11 mouse cellular contexts compared by ENCODE assay signal in the genomic region with DNA sequence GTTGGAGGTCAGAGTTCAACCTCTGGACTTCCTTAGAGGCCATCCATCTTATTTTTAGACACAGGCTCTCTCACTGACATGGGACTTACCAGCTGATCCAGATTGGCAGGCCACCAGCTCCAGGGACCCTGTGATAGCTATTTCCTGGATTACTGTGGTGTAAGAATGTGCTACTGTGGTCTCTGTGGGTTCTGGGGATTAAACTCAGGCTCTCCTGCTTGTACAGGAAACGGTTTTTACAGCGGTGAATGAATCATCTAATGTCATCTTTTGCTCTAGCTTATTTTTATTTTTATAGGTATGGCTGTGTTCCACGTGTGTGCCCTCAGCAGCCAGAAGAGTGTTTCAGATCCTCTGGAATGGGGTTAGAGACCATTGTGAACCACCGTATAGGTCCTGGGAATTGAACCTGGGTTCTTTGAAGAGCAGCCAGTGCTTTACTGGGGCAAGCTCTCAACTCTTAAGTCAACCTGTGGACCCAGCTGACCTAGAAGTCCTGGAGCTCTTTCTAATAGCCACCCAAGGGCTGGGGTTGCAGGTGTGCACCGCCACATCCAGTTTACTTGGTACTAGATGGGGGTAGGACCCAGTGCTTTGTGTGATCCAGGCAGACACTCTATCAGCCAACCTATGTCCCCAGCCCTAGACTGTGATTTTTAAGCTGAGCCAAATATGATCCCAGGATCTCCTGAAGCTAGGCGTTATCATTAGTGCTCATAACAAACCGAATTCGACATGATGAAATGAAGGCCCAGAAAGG.
DNase-seq lines count a peak whose midpoint lies in the region; ATAC-seq and TF ChIP-seq lines count a peak whose summit lies in the region.
"Had no signal": no experiment of that assay in that cellular context is flagged by ENCODE, and none has a peak within 500 bp of the region (broad histone marks: within the 10 kb centered on the region; RNA-seq: fewer than 3 reads in every experiment).

No protein-coding gene starts in this region.

- no peak for DNase-seq in embryonic facial prominence, embryonic 10.5 days (ENCODE audit: low spot score)
- DNase-seq in 416B (ENCODE audit: low read depth): peak; percentile 95
- no peak for DNase-seq in thymus, adult 2 months
- no peak for DNase-seq in cerebellum, adult 11 months
- no peak for DNase-seq in urinary bladder, postnatal 10 days (ENCODE audit: low spot score)
- DNase-seq: cerebellum, adult 9-10 months had no signal

- ATAC-seq in embryonic facial prominence, embryonic 12.5 days (ENCODE audit: insufficient number of reproducible peaks, insufficient read depth, low FRiP score, low TSS enrichment): no peak
- ATAC-seq in heart, embryonic 16.5 days (replicated peaks; ENCODE audit: extremely low read depth, insufficient read depth, low FRiP score): no peak
- ATAC-seq in limb, embryonic 15.5 days (ENCODE audit: insufficient number of reproducible peaks, low FRiP score, low TSS enrichment, low read depth): no peak

- no peaks in the 10 kb centered on the region for H3K9me3 ChIP-seq in embryonic facial prominence, embryonic 12.5 days
- no peaks in the 10 kb centered on the region for H3K9me3 ChIP-seq in embryonic facial prominence, embryonic 10.5 days
- H3K9me3 ChIP-seq in heart, embryonic 16.5 days (replicated peaks; ENCODE audit: control insufficient read depth, low read length): no peaks in the 10 kb centered on the region
- no peaks in the 10 kb centered on the region for H3K9me3 ChIP-seq in limb, embryonic 15.5 days

- H3K4me2 ChIP-seq in embryonic facial prominence, embryonic 12.5 days (replicated peaks): no peak overlapping the region
- H3K4me2 ChIP-seq in heart, embryonic 16.5 days (ENCODE audit: low read depth, low read length): peak overlapping the region; percentile 46
- no peak overlapping the region for H3K4me2 ChIP-seq in limb, embryonic 15.5 days

- H3K4me3 ChIP-seq in embryonic facial prominence, embryonic 12.5 days: no peak overlapping the region
- H3K4me3 ChIP-seq in embryonic facial prominence, embryonic 10.5 days: no peak overlapping the region
- H3K4me3 ChIP-seq in heart, embryonic 16.5 days (ENCODE audit: low read length): no peak overlapping the region
- no peak overlapping the region for H3K4me3 ChIP-seq in limb, embryonic 15.5 days
- H3K4me3 ChIP-seq in thymus, adult 2 months (ENCODE audit: control insufficient read depth, insufficient read depth, low read length): no peak overlapping the region

- H3K27me3 ChIP-seq in embryonic facial prominence, embryonic 12.5 days: no peaks in the 10 kb centered on the region
- no peaks in the 10 kb centered on the region for H3K27me3 ChIP-seq in embryonic facial prominence, embryonic 10.5 days (replicated peaks; ENCODE audit: low read depth, poor library complexity, severe bottlenecking)
- no peaks in the 10 kb centered on the region for H3K27me3 ChIP-seq in heart, embryonic 16.5 days (ENCODE audit: control insufficient read depth, insufficient read depth, low read length)
- H3K27me3 ChIP-seq in limb, embryonic 15.5 days: no peaks in the 10 kb centered on the region
- no peaks in the 10 kb centered on the region for H3K27me3 ChIP-seq in thymus, adult 2 months (ENCODE audit: control insufficient read depth, insufficient read depth, low read length)
- H3K27me3 ChIP-seq: CH12.LX had no signal

- TF ChIP-seq POLR2A in thymus, adult 2 months (IDR thresholded peaks at IDR 0.05; ENCODE audit: control insufficient read depth, extremely low read depth, insufficient read depth, low read length, poor library complexity): no peak

- no peak for TF ChIP-seq CTCF in thymus, adult 2 months (IDR thresholded peaks at IDR 0.05; ENCODE audit: borderline replicate concordance, control insufficient read depth, extremely low read depth, insufficient read depth, low read length, poor library complexity)

- H3K27ac ChIP-seq in embryonic facial prominence, embryonic 12.5 days: peak overlapping the region; percentile 65; the same call in 1 of the 2 replicates
- H3K27ac ChIP-seq in embryonic facial prominence, embryonic 10.5 days (replicated peaks): no peak overlapping the region
- peak overlapping the region; percentile 89 for H3K27ac ChIP-seq in heart, embryonic 16.5 days (ENCODE audit: low read length)
- H3K27ac ChIP-seq in limb, embryonic 15.5 days: peak overlapping the region; percentile 63
- no peak overlapping the region for H3K27ac ChIP-seq in thymus, adult 2 months (ENCODE audit: control insufficient read depth, insufficient read depth, low read length)
- H3K27ac ChIP-seq: liver, embryonic 14.5 days had no signal

- H3K36me3 ChIP-seq in embryonic facial prominence, embryonic 12.5 days: peaks cover 5% of the 10 kb centered on the region; the same call in 1 of the 2 replicates
- H3K36me3 ChIP-seq in embryonic facial prominence, embryonic 10.5 days (replicated peaks): 0 out of 2 replicates have a peak, but pooled peaks cover 6% of the 10 kb centered on the region
- no peaks in the 10 kb centered on the region for H3K36me3 ChIP-seq in heart, embryonic 16.5 days (ENCODE audit: control insufficient read depth, insufficient read depth)
- H3K36me3 ChIP-seq in limb, embryonic 15.5 days: no peaks in the 10 kb centered on the region
- H3K36me3 ChIP-seq in thymus, adult 2 months (ENCODE audit: control insufficient read depth, insufficient read depth, low read length): no peaks in the 10 kb centered on the region

- 72% methylated on average over 8 of the region's 8 CpGs for WGBS in embryonic facial prominence, embryonic 12.5 days
- 87% methylated on average over 8 of the region's 8 CpGs for WGBS in embryonic facial prominence, embryonic 10.5 days
- WGBS in heart, embryonic 16.5 days: 48% methylated on average over 8 of the region's 8 CpGs
- WGBS in limb, embryonic 15.5 days: 48% methylated on average over 8 of the region's 8 CpGs
- WGBS in thymus, adult 2 months: 40% methylated on average over 8 of the region's 8 CpGs

- no peak overlapping the region for H3K9ac ChIP-seq in embryonic facial prominence, embryonic 12.5 days
- 0 out of 2 replicates have a peak overlapping the region, but pooled peaks have one; percentile 49 for H3K9ac ChIP-seq in heart, embryonic 16.5 days (ENCODE audit: low read length)
- no peak overlapping the region for H3K9ac ChIP-seq in limb, embryonic 15.5 days
- H3K9ac ChIP-seq: liver, embryonic 14.5 days had no signal

- peaks cover 14% of the 10 kb centered on the region for H3K4me1 ChIP-seq in embryonic facial prominence, embryonic 12.5 days
- H3K4me1 ChIP-seq in embryonic facial prominence, embryonic 10.5 days: peaks cover 8% of the 10 kb centered on the region
- peaks cover 52% of the 10 kb centered on the region for H3K4me1 ChIP-seq in heart, embryonic 16.5 days (ENCODE audit: control insufficient read depth, insufficient read depth, low read length)
- peaks cover 18% of the 10 kb centered on the region for H3K4me1 ChIP-seq in limb, embryonic 15.5 days
- H3K4me1 ChIP-seq in thymus, adult 2 months (replicated peaks; ENCODE audit: control insufficient read depth, insufficient read depth, low read length): peaks cover 3% of the 10 kb centered on the region

Comparison
In these comparisons a context has a peak if more than half of its experiments do, and no peak if none do; other contexts are left out.
1. H3K27ac ChIP-seq: peak in embryonic facial prominence, embryonic 12.5 days (single experiment), heart, embryonic 16.5 days (single experiment) and limb, embryonic 15.5 days (single experiment); none in embryonic facial prominence, embryonic 10.5 days (single experiment) and thymus, adult 2 months (single experiment).